In the genomic region with DNA sequence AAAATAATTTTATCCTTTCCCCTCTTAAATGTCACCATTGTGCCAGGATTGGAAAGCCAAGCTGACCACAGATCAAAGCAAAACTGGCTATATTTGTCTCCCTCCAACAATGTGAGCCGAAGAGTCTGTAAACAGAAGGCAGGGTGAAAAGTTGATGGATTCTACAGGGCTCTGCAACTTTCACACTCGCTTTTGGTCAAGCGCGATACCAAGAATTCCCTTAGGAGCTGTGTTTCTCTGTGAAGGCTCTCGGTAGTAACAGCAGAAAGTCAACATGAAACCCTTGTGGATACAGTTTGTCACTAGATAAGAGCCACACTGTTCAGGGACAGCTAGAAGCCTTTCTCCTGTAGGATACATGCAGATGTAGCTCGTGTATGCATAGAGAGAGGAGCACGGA, we compare ENCODE assay signal across 13 mouse cellular contexts.
DNase-seq lines count a peak whose midpoint lies in the region; ATAC-seq and TF ChIP-seq lines count a peak whose summit lies in the region.
"Had no signal": no experiment of that assay in that cellular context is flagged by ENCODE, and none has a peak within 500 bp of the region (broad histone marks: within the 10 kb centered on the region; RNA-seq: fewer than 3 reads in every experiment).

No protein-coding gene starts in this region.

- TF ChIP-seq CTCF in lung, postnatal 0 days (IDR thresholded peaks at IDR 0.05), result no peak
- no peak for TF ChIP-seq CTCF in stomach, postnatal 0 days (IDR thresholded peaks at IDR 0.05; ENCODE audit: low read depth)

- no peak for TF ChIP-seq EP300 in lung, postnatal 0 days (IDR thresholded peaks at IDR 0.05)
- TF ChIP-seq EP300 in stomach, postnatal 0 days (optimal IDR thresholded peaks at IDR 0.05), result no peak

- H3K4me3 ChIP-seq in kidney, embryonic 16.5 days (ENCODE audit: low read length), result no peak overlapping the region
- H3K4me3 ChIP-seq in lung, postnatal 0 days (ENCODE audit: low read depth, low read length), result no peak overlapping the region; the same call in 1 of the 2 replicates
- no peak overlapping the region for H3K4me3 ChIP-seq in heart, embryonic 16.5 days (ENCODE audit: low read length)
- no peak overlapping the region for H3K4me3 ChIP-seq in stomach, postnatal 0 days (ENCODE audit: low read depth, low read length)
- H3K4me3 ChIP-seq: embryonic facial prominence, embryonic 15.5 days; midbrain, embryonic 10.5 days had no signal

- no peak overlapping the region for H3K27ac ChIP-seq in kidney, embryonic 16.5 days (ENCODE audit: low read length)
- no peak overlapping the region for H3K27ac ChIP-seq in lung, postnatal 0 days (ENCODE audit: low read length)
- peak overlapping the region; percentile 53 for H3K27ac ChIP-seq in heart, embryonic 16.5 days (ENCODE audit: low read length)
- 0 out of 2 replicates have a peak overlapping the region, but pooled peaks have one; percentile 8 for H3K27ac ChIP-seq in stomach, postnatal 0 days (replicated peaks)
- H3K27ac ChIP-seq: embryonic facial prominence, embryonic 15.5 days; midbrain, embryonic 10.5 days had no signal

- no peak for DNase-seq in kidney, adult 18-20 months
- peak; percentile 14 for DNase-seq in lung, postnatal 0 days (ENCODE audit: low spot score)
- DNase-seq in lung, postnatal 4 days, result no peak
- no peak for DNase-seq in stomach, postnatal 0 days (ENCODE audit: low spot score)
- DNase-seq in adrenal gland, adult 2 months, result no peak
- DNase-seq: cerebellum, adult 18-20 months; lung, adult 2 months had no signal

- H3K4me1 ChIP-seq in kidney, embryonic 16.5 days (ENCODE audit: insufficient read depth, low read length), result peaks cover 4% of the 10 kb centered on the region; the same call in 1 of the 2 replicates
- no peaks in the 10 kb centered on the region for H3K4me1 ChIP-seq in lung, postnatal 0 days (ENCODE audit: insufficient read depth, low read depth, low read length)
- H3K4me1 ChIP-seq in heart, embryonic 16.5 days (ENCODE audit: control insufficient read depth, insufficient read depth, low read length), result peaks cover 10% of the 10 kb centered on the region
- H3K4me1 ChIP-seq in stomach, postnatal 0 days (replicated peaks; ENCODE audit: control insufficient read depth, insufficient read depth), result no peaks in the 10 kb centered on the region

- no peak overlapping the region for H3K4me2 ChIP-seq in kidney, embryonic 16.5 days (replicated peaks; ENCODE audit: low read depth, low read length)
- peak overlapping the region; percentile 32 for H3K4me2 ChIP-seq in lung, postnatal 0 days (replicated peaks; ENCODE audit: low read depth, low read length)
- H3K4me2 ChIP-seq in heart, embryonic 16.5 days (ENCODE audit: low read depth, low read length), result peak overlapping the region; percentile 31
- peak overlapping the region; percentile 17; the same call in 1 of the 2 replicates for H3K4me2 ChIP-seq in stomach, postnatal 0 days (replicated peaks; ENCODE audit: low read depth)
- H3K4me2 ChIP-seq: embryonic facial prominence, embryonic 15.5 days had no signal

- H3K9me3 ChIP-seq in kidney, embryonic 16.5 days (ENCODE audit: low read length), result no peaks in the 10 kb centered on the region
- no peaks in the 10 kb centered on the region for H3K9me3 ChIP-seq in lung, postnatal 0 days (ENCODE audit: low read length)
- no peaks in the 10 kb centered on the region for H3K9me3 ChIP-seq in heart, embryonic 16.5 days (replicated peaks; ENCODE audit: control insufficient read depth, low read length)
- H3K9me3 ChIP-seq in stomach, postnatal 0 days (ENCODE audit: control insufficient read depth, low read length), result no peaks in the 10 kb centered on the region
- H3K9me3 ChIP-seq: embryonic facial prominence, embryonic 15.5 days; midbrain, embryonic 10.5 days had no signal

- H3K9ac ChIP-seq in kidney, embryonic 16.5 days (replicated peaks; ENCODE audit: low read length), result no peak overlapping the region
- no peak overlapping the region for H3K9ac ChIP-seq in lung, postnatal 0 days (replicated peaks; ENCODE audit: low read depth)
- H3K9ac ChIP-seq in heart, embryonic 16.5 days (ENCODE audit: low read length), result no peak overlapping the region
- H3K9ac ChIP-seq in stomach, postnatal 0 days (ENCODE audit: low read length), result no peak overlapping the region
- H3K9ac ChIP-seq: embryonic facial prominence, embryonic 15.5 days had no signal

- ATAC-seq in kidney, embryonic 16.5 days (ENCODE audit: low FRiP score, low TSS enrichment), result 0 out of 2 replicates have a peak, but pooled peaks have one; percentile 9
- no peak for ATAC-seq in lung, postnatal 0 days
- no peak for ATAC-seq in heart, embryonic 16.5 days (replicated peaks; ENCODE audit: extremely low read depth, insufficient read depth, low FRiP score)
- no peak for ATAC-seq in stomach, postnatal 0 days (ENCODE audit: low FRiP score, low TSS enrichment)
- ATAC-seq: forebrain, embryonic 14.5 days had no signal

- 45% methylated on average over 7 of the region's 7 CpGs for WGBS in kidney, embryonic 16.5 days
- 23% methylated on average over 7 of the region's 7 CpGs for WGBS in lung, postnatal 0 days
- 33% methylated on average over 7 of the region's 7 CpGs for WGBS in heart, embryonic 16.5 days
- 41% methylated on average over 7 of the region's 7 CpGs for WGBS in stomach, postnatal 0 days

- H3K27me3 ChIP-seq in kidney, embryonic 16.5 days (ENCODE audit: insufficient read depth, low read length), result no peaks in the 10 kb centered on the region
- H3K27me3 ChIP-seq in lung, postnatal 0 days (replicated peaks; ENCODE audit: insufficient read depth, low read length), result no peaks in the 10 kb centered on the region
- H3K27me3 ChIP-seq in heart, embryonic 16.5 days (ENCODE audit: control insufficient read depth, insufficient read depth, low read length), result no peaks in the 10 kb centered on the region
- no peaks in the 10 kb centered on the region for H3K27me3 ChIP-seq in stomach, postnatal 0 days (ENCODE audit: control insufficient read depth, insufficient read depth, low read length)
- H3K27me3 ChIP-seq: CH12.LX; embryonic facial prominence, embryonic 15.5 days had no signal

- no peaks in the 10 kb centered on the region for H3K36me3 ChIP-seq in kidney, embryonic 16.5 days (ENCODE audit: insufficient read depth, low read length)
- no peaks in the 10 kb centered on the region for H3K36me3 ChIP-seq in lung, postnatal 0 days (ENCODE audit: insufficient read depth, low read length)
- H3K36me3 ChIP-seq in heart, embryonic 16.5 days (ENCODE audit: control insufficient read depth, insufficient read depth), result no peaks in the 10 kb centered on the region
- H3K36me3 ChIP-seq in stomach, postnatal 0 days (ENCODE audit: control insufficient read depth, insufficient read depth, low read length), result no peaks in the 10 kb centered on the region
- H3K36me3 ChIP-seq: embryonic facial prominence, embryonic 15.5 days had no signal

Comparison
In these comparisons a context has a peak if more than half of its experiments do, and no peak if none do; other contexts are left out.
1. H3K27ac ChIP-seq: peak in heart, embryonic 16.5 days (single experiment) and stomach, postnatal 0 days (single experiment); none in kidney, embryonic 16.5 days (single experiment) and lung, postnatal 0 days (single experiment).